Mouse (Mus musculus): ENCODE results near the gene Pptc7.

- TF ChIP-seq CTCF (IDR thresholded peaks at IDR 0.05; ENCODE audit: extremely low read depth, insufficient read length, insufficient replicate concordance, low read depth, low read length) (no peak), POLR2A (IDR thresholded peaks at IDR 0.05; ENCODE audit: low read depth, low read length) (no peak; the same call in 1 of the 2 replicates)
Measured at GRCm38 (mm10) chr5:122353807-122354491, 69.8 kb downstream of the Pptc7 start, which contains the start of the genes Rad9b and Vps29.

Measured in small intestine, adult 2 months (tissue).